Mouse (Mus musculus) embryonic facial prominence, embryonic 13.5 days (tissue): ENCODE results near the gene Lyz1. TPM values are rescaled to one million over a fixed set of nuclear protein-coding genes. Genes with fewer than 3 reads are reported as not detected.
"Not testable (repeated sequence)": the region's sequence is repeated elsewhere in the genome, so short reads cannot be mapped to it uniquely, and the experiment has no call there.

ENCODE experiments used
- ATAC-seq: fragments of 200-750 bp; cut with Nextera tagmentation; 2 replicates; pipeline ENCODE4 v1.8.0; 2017; ENCODE audit warnings: low read depth; ENCODE audit not compliant: insufficient number of reproducible peaks, insufficient read depth, low FRiP score, low TSS enrichment
- H3K27ac ChIP-seq: fragments of 300-500 bp; sonication (generic); 2 replicates; pipeline ENCODE4 v1.5.1; 2015; ENCODE audit warnings: moderate library complexity, mild to moderate bottlenecking, inconsistent platforms
- H3K27me3 ChIP-seq: fragments of 300-500 bp; sonication (generic); 2 replicates; pipeline ENCODE4 v1.6.1; 2015; ENCODE audit warnings: mild to moderate bottlenecking, inconsistent platforms
- H3K36me3 ChIP-seq: fragments of 300-500 bp; sonication (generic); 2 replicates; pipeline ENCODE4 v1.6.1; 2015; ENCODE audit warnings: mild to moderate bottlenecking, inconsistent platforms
- H3K4me1 ChIP-seq: fragments of 300-500 bp; sonication (generic); 2 replicates; pipeline ENCODE4 v1.6.1; 2015; ENCODE audit warnings: inconsistent platforms
- H3K4me2 ChIP-seq: fragments of 300-500 bp; sonication (generic); 2 replicates; pipeline ENCODE4 v1.6.1; 2015; ENCODE audit warnings: moderate library complexity, mild to moderate bottlenecking, inconsistent platforms
- H3K4me3 ChIP-seq: fragments of 300-500 bp; sonication (generic); 2 replicates; pipeline ENCODE4 v1.5.1; 2015; ENCODE audit warnings: mild to moderate bottlenecking, inconsistent platforms
- H3K9ac ChIP-seq: fragments of 300-500 bp; sonication (generic); 2 replicates; pipeline ENCODE4 v1.6.1; 2015; ENCODE audit warnings: mild to moderate bottlenecking, inconsistent platforms
- H3K9me3 ChIP-seq: fragments of 300-500 bp; sonication (generic); 2 replicates; pipeline ENCODE4 v1.6.1; 2016; ENCODE audit warnings: inconsistent platforms
- WGBS: fragments of 180-500 bp; shearing (Covaris S2); methylation state at CpG from one replicate; pipeline ENCODE4 v1.1.7; 2015; ENCODE audit warnings: mixed read lengths; 5-methylcytosine and 5-hydroxymethylcytosine counted together
- polyA plus RNA-seq: library from polyadenylated mRNA; unstranded; fragments of >200 nt; fragmentation: Nextera tagmentation; extraction: Ambion mirVana; gene quantifications from 2 replicates; pipeline ENCODE4 v1.2.1, GENCODE M21; 2015

Lyz1 gene
- polyA plus RNA-seq, 1 experiment from 2014 or later: not detected

DNA sequence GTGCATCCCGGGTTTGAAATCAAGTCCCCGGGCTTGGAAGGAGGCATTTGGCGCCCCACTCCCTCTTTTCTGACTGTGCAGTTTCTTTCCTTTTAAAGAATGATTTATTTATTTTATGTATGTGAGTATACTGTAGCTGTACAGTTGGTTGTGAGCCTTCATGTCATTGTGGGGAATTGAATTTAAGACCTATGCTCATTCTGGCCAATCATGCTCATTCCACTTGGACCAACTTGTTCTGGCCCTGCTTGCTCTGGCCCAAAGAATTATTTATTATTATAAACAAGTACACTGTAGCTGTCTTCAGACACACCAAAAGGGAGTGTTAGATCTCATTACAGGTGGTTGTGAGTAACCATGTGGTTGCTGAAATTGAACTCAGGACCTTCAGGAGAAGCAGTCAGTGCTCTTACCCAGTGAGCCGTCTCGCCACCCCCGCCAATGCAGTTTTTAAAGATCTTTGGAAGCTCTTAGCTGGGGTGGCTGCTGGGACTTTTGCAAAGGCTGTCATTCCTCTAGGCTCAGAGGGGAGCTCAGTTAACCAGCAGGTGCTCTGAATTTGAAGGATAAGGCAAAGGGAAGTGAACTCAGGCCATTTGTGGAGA is 6.2 kb downstream of the Lyz1 start:
- no peaks in the 10 kb centered on the region for H3K4me1 ChIP-seq
- H3K27ac ChIP-seq: no peak overlapping the region
- H3K9ac ChIP-seq: no peak overlapping the region
- H3K4me3 ChIP-seq: no peak overlapping the region
- no peak overlapping the region for H3K4me2 ChIP-seq
- H3K36me3 ChIP-seq: no peaks in the 10 kb centered on the region
- no peaks in the 10 kb centered on the region for H3K27me3 ChIP-seq
- ATAC-seq: no peak
- WGBS: 86% methylated on average over 6 of the region's 6 CpGs
- H3K9me3 ChIP-seq: no peaks in the 10 kb centered on the region

GRCm38 (mm10) chr10:117285584-117285983 is 7.1 kb downstream of the Lyz1 start:
- not testable (repeated sequence) for H3K9me3 ChIP-seq, ATAC-seq, H3K4me2 ChIP-seq, H3K9ac ChIP-seq, H3K36me3 ChIP-seq, H3K4me1 ChIP-seq, H3K27me3 ChIP-seq, H3K4me3 ChIP-seq, H3K27ac ChIP-seq
- WGBS: 82% methylated on average over 4 of the region's 7 CpGs

DNA sequence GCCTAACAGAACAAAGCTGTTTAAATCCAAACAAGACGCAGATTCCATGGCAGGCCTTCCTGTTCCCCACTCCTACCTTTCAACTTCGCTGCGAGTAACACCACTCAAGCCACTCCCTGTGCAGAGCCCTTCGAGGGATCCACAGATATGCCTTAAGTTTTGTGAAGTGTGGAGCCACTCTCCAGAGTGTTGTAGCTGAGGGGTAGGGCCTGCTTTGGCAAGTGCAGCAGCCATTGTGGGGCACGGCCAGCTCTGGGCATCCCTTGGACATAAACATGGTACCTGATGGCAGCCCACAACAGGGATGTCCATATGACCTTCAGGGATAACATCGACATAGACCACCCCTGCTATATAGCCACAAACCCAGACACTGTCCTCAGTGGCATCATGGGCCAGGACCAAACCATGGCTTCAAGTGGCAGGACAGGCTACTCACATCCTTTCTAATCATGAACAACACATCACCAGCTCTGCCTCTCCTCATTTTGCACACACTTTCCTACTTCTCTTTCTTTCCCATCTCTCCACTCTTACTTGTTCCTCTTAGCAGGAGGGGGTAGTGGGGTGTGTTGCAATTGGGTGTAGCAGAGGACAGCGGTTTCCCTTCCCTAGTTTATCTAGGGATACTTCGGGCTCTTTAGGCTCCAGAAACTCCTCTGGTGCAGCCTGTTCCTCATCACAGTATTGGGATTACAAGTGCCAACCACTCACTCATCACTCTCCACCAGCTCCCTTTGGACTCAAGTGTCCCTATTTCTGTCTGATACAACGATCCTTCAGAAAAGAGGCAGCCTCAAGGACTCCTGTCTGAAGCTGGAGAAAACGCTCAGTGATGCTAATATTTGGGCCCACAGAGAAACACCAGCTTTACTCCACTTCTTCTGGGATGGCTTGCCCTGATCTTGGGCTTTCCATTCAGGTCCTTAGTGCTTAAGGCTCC is 7.8 kb downstream of the Lyz1 start:
- no peaks in the 10 kb centered on the region for H3K36me3 ChIP-seq
- 87% methylated on average over 10 of the region's 10 CpGs for WGBS
- H3K4me2 ChIP-seq: no peak overlapping the region
- no peak overlapping the region for H3K27ac ChIP-seq
- H3K27me3 ChIP-seq: no peaks in the 10 kb centered on the region
- no peaks in the 10 kb centered on the region for H3K4me1 ChIP-seq
- ATAC-seq: no peak
- H3K9me3 ChIP-seq: no peaks in the 10 kb centered on the region
- no peak overlapping the region for H3K4me3 ChIP-seq
- no peak overlapping the region for H3K9ac ChIP-seq

- Histone ChIP-seq H3K9ac (no peak overlapping the region), H3K27ac (no peak overlapping the region), H3K4me3 (no peak overlapping the region), H3K36me3 (no peaks in the 10 kb centered on the region), H3K4me1 (no peaks in the 10 kb centered on the region), H3K9me3 (no peaks in the 10 kb centered on the region), H3K4me2 (no peak overlapping the region), H3K27me3 (no peaks in the 10 kb centered on the region)
- no peak for ATAC-seq
- WGBS: 79% methylated on average over 7 of the region's 7 CpGs
These were observed 8.6 kb downstream of the Lyz1 start for GRCm38 (mm10) chr10:117283871-117284577.

DNA sequence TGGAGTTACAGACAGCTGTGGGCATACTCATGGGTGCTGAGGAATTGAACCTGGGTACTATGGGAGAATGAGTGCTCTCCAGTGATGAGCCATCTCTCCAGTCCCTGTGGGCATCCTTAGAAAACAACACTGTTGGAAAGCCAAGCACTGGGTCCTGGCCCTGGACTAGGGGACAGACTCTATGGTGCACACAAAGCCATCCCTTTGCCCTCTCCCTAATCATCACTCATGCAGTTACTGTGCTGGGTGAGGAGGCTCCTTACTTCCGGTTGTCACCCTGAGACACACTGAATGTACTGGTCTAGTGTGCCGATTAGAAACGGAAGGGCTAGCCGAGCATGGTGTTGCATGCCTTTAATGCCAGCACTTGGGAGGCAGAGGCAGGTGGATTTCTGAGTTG is 9.5 kb downstream of the Lyz1 start:
- not testable (repeated sequence) for H3K4me1 ChIP-seq, H3K4me3 ChIP-seq, H3K9me3 ChIP-seq, ATAC-seq, H3K36me3 ChIP-seq, H3K4me2 ChIP-seq, H3K9ac ChIP-seq, H3K27ac ChIP-seq, H3K27me3 ChIP-seq
- 85% methylated on average over 4 of the region's 4 CpGs for WGBS

GRCm38 (mm10) chr10:117282551-117282950 is 10.1 kb downstream of the Lyz1 start:
- 83% methylated on average over 2 of the region's 2 CpGs for WGBS

DNA sequence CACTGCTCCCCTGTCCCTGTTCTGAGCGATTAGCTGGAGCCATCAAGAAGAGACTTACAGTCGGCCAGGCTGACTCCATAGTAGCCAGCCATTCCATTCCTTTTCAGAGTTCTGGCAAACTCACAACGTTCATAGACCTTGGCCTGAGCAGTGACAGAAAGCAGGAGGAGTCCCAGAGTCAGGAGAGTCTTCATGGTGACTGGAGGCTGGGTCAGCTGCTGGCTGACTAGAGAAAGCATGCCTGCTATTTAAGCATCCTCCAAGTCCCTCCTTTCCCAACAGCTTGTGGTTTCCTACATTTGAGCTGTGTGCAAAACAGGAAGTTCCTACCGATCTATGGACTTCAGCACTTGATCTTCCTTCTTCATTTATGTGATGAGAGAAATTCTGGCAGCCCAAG is 10.6 kb downstream of the Lyz1 start, which contains the start of gene Lyz2:
TSS of gene Lyz2 (minus strand) at position 273 of the 400 bp plus-strand sequence.
- Histone ChIP-seq H3K36me3 (no peaks in the 10 kb centered on the region), H3K4me1 (no peaks in the 10 kb centered on the region), H3K9me3 (no peaks in the 10 kb centered on the region), H3K27ac (no peak within 1 kb of the TSS), H3K4me3 (no peak within 1 kb of the TSS), H3K9ac (no peak within 1 kb of the TSS), H3K27me3 (no peaks in the 10 kb centered on the region), H3K4me2 (no peak within 1 kb of the TSS)
- ATAC-seq: no peak
- WGBS: 48% methylated on average over 4 of the region's 4 CpGs

More at GRCm38 (mm10) chr10:117282551-117282950, 10.1 kb downstream of the Lyz1 start:
- no peaks in the 10 kb centered on the region for H3K36me3 ChIP-seq
- H3K27me3 ChIP-seq: no peaks in the 10 kb centered on the region
- H3K4me2 ChIP-seq: no peak overlapping the region
- no peak overlapping the region for H3K27ac ChIP-seq
- H3K9ac ChIP-seq: no peak overlapping the region
- H3K4me3 ChIP-seq: no peak overlapping the region
- H3K9me3 ChIP-seq: no peaks in the 10 kb centered on the region
- no peaks in the 10 kb centered on the region for H3K4me1 ChIP-seq
- ATAC-seq: no peak

- no peaks in the 10 kb centered on the region for H3K9me3 ChIP-seq
- H3K4me1 ChIP-seq: no peaks in the 10 kb centered on the region
- WGBS: 87% methylated on average over 7 of the region's 7 CpGs
- no peak overlapping the region for H3K9ac ChIP-seq
- no peaks in the 10 kb centered on the region for H3K36me3 ChIP-seq
- ATAC-seq: no peak
- no peak overlapping the region for H3K4me2 ChIP-seq
- no peak overlapping the region for H3K4me3 ChIP-seq
- no peaks in the 10 kb centered on the region for H3K27me3 ChIP-seq
- H3K27ac ChIP-seq: no peak overlapping the region
These were observed 11.2 kb downstream of the Lyz1 start for GRCm38 (mm10) chr10:117281381-117281920.

GRCm38 (mm10) chr10:117280000-117280399 is 12.7 kb downstream of the Lyz1 start:
- Histone ChIP-seq H3K9me3 (no peaks in the 10 kb centered on the region), H3K27me3 (no peaks in the 10 kb centered on the region), H3K4me3 (no peak overlapping the region), H3K4me2 (no peak overlapping the region), H3K9ac (no peak overlapping the region), H3K4me1 (no peaks in the 10 kb centered on the region), H3K36me3 (no peaks in the 10 kb centered on the region), H3K27ac (no peak overlapping the region)
- 27% methylated on average over 1 of the region's 1 CpGs for WGBS
- no peak for ATAC-seq

DNA sequence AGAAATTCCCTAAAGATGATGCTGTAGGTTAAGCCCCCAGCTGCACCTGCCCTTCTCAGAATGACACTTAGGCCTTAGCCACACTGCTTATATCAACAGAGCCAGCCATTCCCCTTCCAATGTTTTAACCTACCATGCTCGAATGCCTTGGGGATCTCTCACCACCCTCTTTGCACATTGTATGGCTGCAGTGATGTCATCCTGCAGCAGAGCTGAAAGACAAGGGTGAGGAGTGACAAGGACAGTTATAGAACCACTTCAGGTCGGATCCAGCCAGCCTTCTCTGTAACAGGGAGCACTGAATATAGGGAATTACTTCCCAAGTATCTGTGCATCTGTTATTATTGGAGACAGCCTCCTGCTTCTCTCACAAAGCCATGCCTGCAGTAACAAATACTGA is 14.2 kb downstream of the Lyz1 start:
- not testable (repeated sequence) for H3K9ac ChIP-seq, H3K4me2 ChIP-seq, H3K36me3 ChIP-seq, H3K9me3 ChIP-seq, H3K27ac ChIP-seq, H3K4me3 ChIP-seq, H3K27me3 ChIP-seq, H3K4me1 ChIP-seq, ATAC-seq
- WGBS: 46% methylated on average over 2 of the region's 2 CpGs

DNA sequence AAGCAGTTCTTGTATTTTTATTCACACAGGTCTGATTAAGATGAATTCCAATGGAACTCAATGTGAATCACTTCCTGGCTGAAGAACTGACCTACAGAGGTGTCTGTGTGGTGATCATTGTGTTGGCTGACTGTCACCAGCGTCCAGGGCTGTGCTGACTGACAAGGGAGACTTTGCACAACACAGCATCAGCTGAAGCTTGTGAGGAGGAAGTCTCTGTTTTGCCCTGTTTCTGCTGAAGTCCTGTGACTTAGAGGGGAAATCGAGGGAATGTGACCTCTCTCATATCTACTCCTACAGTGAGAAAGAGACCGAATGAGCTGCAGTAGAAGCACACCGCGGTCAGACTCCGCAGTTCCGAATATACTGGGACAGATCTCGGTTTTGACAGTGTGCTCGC is 14.9 kb downstream of the Lyz1 start:
- H3K4me3 ChIP-seq, H3K36me3 ChIP-seq, H3K4me1 ChIP-seq, H3K27me3 ChIP-seq, ATAC-seq, H3K9ac ChIP-seq, H3K4me2 ChIP-seq, H3K27ac ChIP-seq, H3K9me3 ChIP-seq: not testable (repeated sequence)
- WGBS: 83% methylated on average over 9 of the region's 9 CpGs
